Mouse (Mus musculus) lung, postnatal 4 days (tissue): ENCODE results near the gene 6030452D12Rik.

ENCODE experiments used
- DNase-seq, 2 experiments: peaks; one replicate each; pipeline ENCODE4 v3.0.0; 2021

6030452D12Rik gene

GRCm38 (mm10) chr8:106518763-106519162 is 18.4 kb downstream of the 6030452D12Rik start:
- DNase-seq, result no peak

GRCm38 (mm10) chr8:106520578-106520977 is 20.3 kb downstream of the 6030452D12Rik start:
- no peak for DNase-seq

GRCm38 (mm10) chr8:106521845-106522244 is 21.5 kb downstream of the 6030452D12Rik start:
- no peak for DNase-seq

GRCm38 (mm10) chr8:106526725-106527124 is 26.4 kb downstream of the 6030452D12Rik start:
- DNase-seq, result no peak

GRCm38 (mm10) chr8:106527241-106528036 is 27.1 kb downstream of the 6030452D12Rik start:
- no peak for DNase-seq

GRCm38 (mm10) chr8:106528596-106529249 is 28.4 kb downstream of the 6030452D12Rik start:
- DNase-seq, result no peak

GRCm38 (mm10) chr8:106529885-106530482 is 29.7 kb downstream of the 6030452D12Rik start:
- DNase-seq, result no peak

GRCm38 (mm10) chr8:106530566-106530965 is 30.2 kb downstream of the 6030452D12Rik start:
- DNase-seq, result peak in 1 of 2 experiments; percentile 23

GRCm38 (mm10) chr8:106533709-106534108 is 33.4 kb downstream of the 6030452D12Rik start:
- DNase-seq, result no peak

- DNase-seq, result peak in 1 of 2 experiments; percentile 73
Measured at GRCm38 (mm10) chr8:106534449-106534848, 34.1 kb downstream of the 6030452D12Rik start.

- DNase-seq, result no peak
Measured at GRCm38 (mm10) chr8:106535448-106535847, 35.1 kb downstream of the 6030452D12Rik start.

GRCm38 (mm10) chr8:106539193-106539592 is 38.9 kb downstream of the 6030452D12Rik start:
- DNase-seq, result no peak

- no peak for DNase-seq
Measured at GRCm38 (mm10) chr8:106541002-106541401, 40.7 kb downstream of the 6030452D12Rik start.

- DNase-seq, result no peak
Measured at GRCm38 (mm10) chr8:106543043-106543442, 42.7 kb downstream of the 6030452D12Rik start.

GRCm38 (mm10) chr8:106545149-106545548 is 44.8 kb downstream of the 6030452D12Rik start:
- DNase-seq, result no peak

- no peak for DNase-seq
Measured at GRCm38 (mm10) chr8:106546746-106547145, 46.4 kb downstream of the 6030452D12Rik start.

GRCm38 (mm10) chr8:106548366-106548936 is 48.1 kb downstream of the 6030452D12Rik start:
- DNase-seq, result no peak

GRCm38 (mm10) chr8:106550906-106551305 is 50.6 kb downstream of the 6030452D12Rik start:
- DNase-seq, result no peak

- no peak for DNase-seq
Measured at GRCm38 (mm10) chr8:106554011-106554410, 53.7 kb downstream of the 6030452D12Rik start.

- DNase-seq, result no peak
Measured at GRCm38 (mm10) chr8:106556068-106556645, 55.8 kb downstream of the 6030452D12Rik start.
